Mouse (Mus musculus) T-cell, adult 2 months (primary cell): ENCODE data around the gene Klrb1a.
"Not testable (repeated sequence)": the region's sequence is repeated elsewhere in the genome, so short reads cannot be mapped to it uniquely, and the experiment has no call there.

Source experiments
- DNase-seq: peaks from one replicate; pipeline ENCODE4 v3.0.0; 2022; ENCODE audit warnings: low spot score

Klrb1a gene

DNA sequence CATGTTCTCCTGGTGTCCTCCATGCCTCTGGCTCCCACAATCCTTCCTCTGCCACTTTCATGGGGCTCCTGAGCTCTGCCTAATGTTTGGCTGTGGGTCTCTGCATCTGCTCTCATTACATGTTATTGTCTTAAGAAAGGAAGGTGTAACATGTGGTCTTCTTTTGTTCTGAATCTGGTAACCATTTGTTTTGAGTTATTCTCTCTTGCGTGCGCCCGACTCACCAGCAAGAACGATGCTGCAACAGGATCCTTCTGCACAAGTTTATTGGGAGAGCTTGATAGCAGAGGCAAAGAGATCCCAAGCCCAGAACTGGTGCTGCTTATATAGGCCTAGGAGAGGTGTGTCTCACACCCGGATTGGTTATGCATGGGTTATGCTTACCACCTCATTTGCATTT is at the start of gene Klrb1a:
Klrb1a (minus strand) TSS at position 101 of the 400 bp plus-strand sequence.
- DNase-seq: not testable (repeated sequence)

DNA sequence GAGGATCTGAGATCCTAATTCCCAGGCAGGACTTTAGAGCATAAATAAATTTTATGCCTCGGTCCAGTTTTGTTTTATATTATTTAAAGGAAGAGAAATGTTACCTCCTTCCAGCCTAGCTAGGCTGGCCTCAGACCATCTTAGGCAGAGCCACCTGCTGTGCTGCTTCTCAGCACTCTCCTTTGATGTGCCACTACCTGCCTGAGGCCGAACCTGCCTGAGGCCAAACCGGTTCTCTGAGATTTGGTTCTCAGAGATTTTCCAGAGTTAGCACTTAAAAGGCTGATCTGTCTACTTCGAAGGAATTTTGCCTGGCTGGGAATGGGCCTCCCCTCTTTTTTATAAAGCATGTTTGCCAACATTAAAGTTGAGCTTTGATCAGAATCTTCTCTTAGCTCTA is 46.6 kb upstream of the Klrb1a start:
- DNase-seq: no peak

- no peak for DNase-seq
These were observed 38.9 kb upstream of the Klrb1a start, which contains the start of gene Clec2h for GRCm38 (mm10) chr6:128662206-128662605. TSS of gene Clec2h (plus strand) at chr6:128662385.

DNA sequence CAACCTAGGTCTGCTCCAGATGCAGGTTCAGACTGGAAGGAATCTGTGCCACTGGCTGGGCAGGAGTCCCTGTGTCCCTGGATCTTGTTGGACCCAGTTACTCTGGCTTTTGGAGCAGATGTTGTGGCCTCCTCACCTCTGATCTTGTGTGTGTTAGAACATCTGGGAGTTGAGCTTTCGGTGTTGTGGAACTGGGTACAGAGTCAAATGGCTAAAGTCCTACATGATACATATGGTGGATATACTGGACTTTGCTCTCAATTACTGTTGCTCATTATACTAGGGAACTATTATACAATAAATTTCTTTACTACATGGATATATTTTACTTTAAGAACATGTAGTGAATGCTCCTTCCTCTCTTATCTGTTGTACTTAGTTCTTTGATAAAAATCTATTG is 37.9 kb upstream of the Klrb1a start:
- no peak for DNase-seq

DNA sequence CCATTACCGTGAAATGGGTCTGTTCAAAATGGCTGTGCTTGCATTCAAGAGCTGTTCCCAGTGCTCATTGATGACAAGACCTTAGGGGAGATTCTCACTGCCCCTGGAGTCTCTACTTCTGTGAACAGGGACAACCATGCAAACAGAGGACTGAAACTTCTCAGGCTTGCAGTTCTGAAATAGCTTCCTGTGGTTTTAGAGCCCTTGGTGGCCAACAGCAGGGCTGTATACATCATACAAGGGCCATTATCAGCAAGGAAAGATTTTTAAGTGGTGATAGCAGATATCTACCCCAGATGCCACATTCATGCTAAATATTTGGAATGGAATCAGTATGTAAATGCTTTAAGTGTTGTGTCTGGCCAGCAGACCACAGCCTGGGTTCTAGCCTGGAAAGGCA is 29.6 kb upstream of the Klrb1a start:
- DNase-seq: no peak

DNA sequence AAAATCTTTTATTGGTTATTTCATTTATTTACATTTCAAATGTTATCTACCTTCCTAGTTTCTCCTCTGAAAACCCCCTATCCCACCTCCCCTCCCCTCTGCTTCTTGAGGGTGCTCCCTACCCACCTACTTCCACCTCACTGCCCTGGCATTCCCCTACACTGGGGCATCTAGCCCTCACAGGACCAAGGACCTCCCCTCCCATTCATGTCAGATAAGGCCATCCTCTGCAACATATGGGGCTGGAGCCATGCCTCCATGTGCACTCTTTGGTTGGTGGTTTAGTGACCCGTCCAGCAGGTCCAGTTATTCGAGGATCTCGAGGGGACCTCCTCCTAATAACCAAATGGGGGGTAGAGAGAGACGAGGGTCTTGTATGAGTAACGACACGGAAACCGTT is 27.5 kb upstream of the Klrb1a start:
- not testable (repeated sequence) for DNase-seq

DNA sequence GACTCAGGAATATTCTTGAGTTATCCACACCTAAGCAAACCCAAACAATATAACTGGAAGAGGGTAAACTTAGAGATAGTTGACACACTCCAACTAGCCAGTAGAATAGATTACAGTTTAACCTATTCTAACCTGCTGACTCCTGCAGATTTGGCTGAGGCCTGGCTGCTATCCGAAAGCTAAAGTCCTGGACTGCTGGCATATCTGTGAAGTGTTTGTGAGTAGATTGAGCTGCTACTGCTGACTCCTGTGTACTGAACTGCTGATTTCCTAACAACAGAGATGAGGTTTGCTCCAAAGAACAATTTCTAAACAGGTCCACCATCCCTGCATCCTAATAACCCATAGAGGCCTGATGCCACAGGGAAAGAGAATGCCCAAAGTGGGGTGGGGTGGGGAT is 26.9 kb upstream of the Klrb1a start:
- no peak for DNase-seq

DNA sequence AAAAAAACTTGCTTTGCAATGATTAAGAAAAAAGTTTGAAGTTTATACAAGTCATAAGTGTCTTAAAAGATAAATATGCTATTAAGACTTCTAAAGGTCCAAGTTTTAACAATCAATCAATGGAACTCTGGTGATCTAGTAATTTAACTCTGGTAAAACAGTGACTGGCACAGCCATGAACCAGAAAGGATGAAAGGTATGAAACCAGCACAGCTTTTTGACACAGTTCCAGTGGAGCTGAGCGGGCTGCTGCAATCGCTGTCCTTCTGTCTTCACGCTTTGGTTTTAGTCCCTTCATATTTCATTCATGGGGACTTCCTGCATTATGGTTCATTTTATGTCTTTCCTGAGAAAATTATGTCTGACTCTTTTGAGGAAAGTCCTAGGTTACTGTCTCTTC is 26.3 kb upstream of the Klrb1a start:
- DNase-seq: no peak

DNA sequence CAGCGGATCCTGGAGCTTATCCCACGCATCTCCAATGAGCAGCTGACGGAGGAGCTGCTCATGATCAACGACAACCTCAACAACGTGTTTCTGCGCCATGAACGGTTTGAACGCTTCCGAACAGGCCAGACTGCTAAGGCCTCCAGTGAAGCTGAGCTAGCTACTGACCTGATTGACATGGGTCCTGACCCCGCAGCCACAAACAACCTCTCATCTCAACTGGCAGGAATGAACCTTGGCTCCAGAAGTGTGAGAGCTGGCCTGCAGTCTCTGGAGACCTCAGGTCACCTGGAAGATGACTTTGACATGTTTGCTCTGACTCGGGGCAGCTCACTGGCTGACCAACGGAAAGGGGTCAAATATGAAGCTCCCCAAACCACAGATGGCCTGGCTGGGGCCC is 22.4 kb upstream of the Klrb1a start:
- not testable (repeated sequence) for DNase-seq

DNA sequence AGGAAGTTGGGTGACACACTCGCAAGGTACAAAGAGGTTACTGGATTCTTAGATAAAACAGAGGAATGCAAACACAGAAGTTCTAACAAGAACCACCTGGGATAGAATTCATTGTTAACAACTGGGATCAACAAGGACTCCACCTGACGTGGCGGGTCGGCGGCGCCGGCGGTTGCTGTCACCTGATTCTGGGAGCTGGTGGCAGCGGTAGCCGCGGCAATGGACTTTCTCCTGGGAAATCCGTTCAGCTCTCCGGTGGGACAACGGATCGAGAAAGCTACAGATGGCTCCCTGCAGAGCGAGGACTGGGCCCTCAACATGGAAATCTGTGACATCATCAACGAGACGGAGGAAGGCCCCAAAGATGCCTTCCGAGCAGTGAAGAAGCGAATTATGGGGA is 21.4 kb upstream of the Klrb1a start:
- not testable (repeated sequence) for DNase-seq

- no peak for DNase-seq
These were observed 20.7 kb upstream of the Klrb1a start for GRCm38 (mm10) chr6:128643999-128644398.

GRCm38 (mm10) chr6:128641116-128641716 is 17.9 kb upstream of the Klrb1a start:
- no peak for DNase-seq

- DNase-seq: no peak
These were observed 17.3 kb upstream of the Klrb1a start for GRCm38 (mm10) chr6:128640673-128641072.

GRCm38 (mm10) chr6:128630912-128631905 is 7.9 kb upstream of the Klrb1a start:
- not testable (repeated sequence) for DNase-seq

- peak; percentile 4 for DNase-seq
These were observed 6.7 kb upstream of the Klrb1a start for GRCm38 (mm10) chr6:128629771-128630739.

DNA sequence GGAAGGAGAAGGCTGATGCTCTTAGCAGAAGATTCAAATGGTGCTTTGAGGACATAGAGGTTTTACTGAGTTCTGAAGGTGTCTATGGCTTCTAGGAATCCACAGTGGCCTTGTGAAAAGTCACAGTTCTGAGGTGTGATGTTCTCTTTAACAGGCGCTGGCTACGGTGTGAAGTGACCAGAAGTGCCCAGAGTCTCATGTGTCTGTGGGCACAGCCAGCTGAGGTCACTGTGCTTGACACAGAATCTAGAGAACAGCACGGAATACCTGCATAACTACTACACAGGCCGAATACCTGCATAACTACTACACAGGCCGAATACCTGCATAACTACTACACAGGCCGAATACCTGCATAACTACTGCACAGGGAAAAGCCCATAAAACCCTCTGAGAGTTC is 1.9 kb upstream of the Klrb1a start:
- DNase-seq: not testable (repeated sequence)

GRCm38 (mm10) chr6:128624425-128624824 is 1.1 kb upstream of the Klrb1a start:
- no peak for DNase-seq

GRCm38 (mm10) chr6:128622733-128623132 is 600 bp downstream of the Klrb1a start:
- DNase-seq: no peak

DNA sequence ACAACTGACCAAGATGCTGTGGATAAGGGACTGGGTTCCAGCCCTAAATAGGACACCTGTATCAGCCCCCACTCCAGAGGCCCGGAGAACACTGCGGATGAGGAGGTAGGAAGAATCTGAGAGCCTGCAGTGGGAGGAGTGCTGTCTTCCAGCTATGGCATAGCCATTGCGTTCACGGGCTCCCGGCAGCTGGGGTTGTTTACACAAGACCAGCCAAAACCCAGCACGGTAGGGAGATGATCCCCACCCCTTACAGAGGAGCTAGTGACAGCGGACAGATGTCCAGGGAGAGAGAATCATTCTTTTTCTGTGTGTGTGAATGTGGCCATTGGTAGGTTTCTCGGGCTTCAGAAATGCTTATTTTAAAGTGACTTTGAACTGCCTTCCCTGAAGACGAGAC is 17.0 kb downstream of the Klrb1a start:
- no peak for DNase-seq

DNA sequence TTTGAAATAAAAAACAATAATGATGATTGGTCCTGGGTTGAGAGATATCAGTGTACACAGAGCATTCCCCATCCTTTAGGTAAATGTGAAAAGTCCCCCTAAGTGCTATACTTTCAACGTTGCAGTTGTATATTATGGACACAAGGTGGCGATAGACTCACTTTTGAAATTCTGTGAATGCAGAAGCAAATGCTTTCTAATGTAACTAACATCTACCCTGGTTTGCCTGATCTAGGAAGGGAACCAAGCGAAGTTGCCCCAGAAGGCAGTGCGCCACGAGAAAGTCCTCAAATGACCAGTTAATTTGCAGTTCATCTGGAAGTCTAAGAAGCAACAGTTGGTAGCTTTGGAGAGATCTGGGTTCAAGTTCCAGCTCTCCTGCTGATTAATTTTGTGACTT is 18.8 kb downstream of the Klrb1a start:
- no peak for DNase-seq

GRCm38 (mm10) chr6:128602463-128603201 is 20.7 kb downstream of the Klrb1a start:
- no peak for DNase-seq
